Comparison of ENCODE assay signal across 9 mouse cellular contexts in the genomic region with DNA sequence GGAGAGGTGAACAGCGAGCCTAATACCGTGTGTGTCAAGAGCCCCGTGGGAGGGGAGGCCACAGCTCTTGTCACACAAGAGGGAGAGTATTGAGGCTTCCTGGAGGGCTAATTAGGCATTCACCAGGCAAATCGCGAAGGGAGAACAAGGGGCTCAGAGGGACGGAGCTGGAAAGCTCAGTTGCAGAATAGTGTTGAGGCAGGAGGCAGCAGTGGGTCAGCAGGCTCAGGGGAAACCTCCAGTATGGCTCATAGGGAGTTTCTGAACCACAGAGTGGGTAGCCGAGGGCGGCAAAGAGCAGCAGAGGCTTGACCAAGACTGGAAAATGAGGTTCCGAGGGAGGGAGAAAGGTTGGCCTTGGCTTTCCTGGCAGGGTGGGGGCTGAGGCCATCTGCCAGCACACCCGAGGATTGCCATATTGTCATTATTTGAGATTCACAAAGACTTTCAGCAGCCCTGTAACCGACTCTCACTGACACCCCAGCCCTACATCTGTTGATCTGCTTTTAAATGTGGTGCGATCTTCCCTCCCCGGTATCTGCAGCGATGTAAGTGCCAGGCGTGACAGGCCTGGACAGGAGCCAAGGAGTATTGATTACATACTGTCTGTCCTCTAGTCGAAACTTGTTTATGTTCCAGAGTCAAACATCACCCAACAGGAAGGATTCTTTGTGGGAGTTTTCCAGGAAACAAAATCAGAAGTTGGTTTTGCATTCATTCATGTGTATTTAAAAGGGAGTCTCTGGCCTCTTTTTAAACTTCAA.
DNase-seq lines count a peak whose midpoint lies in the region; ATAC-seq and TF ChIP-seq lines count a peak whose summit lies in the region.
"Had no signal": no experiment of that assay in that cellular context is flagged by ENCODE, and none has a peak within 500 bp of the region (broad histone marks: within the 10 kb centered on the region; RNA-seq: fewer than 3 reads in every experiment).

No protein-coding gene starts in this region.

- TF ChIP-seq CTCF in testis, adult 2 months (IDR thresholded peaks at IDR 0.05; ENCODE audit: control insufficient read depth, insufficient read depth, insufficient replicate concordance, low read depth, low read length): no peak

- no peaks in the 10 kb centered on the region for H3K36me3 ChIP-seq in testis, adult 2 months (ENCODE audit: control insufficient read depth, insufficient read depth, low read length)
- H3K36me3 ChIP-seq in limb, embryonic 10.5 days: no peaks in the 10 kb centered on the region
- no peaks in the 10 kb centered on the region for H3K36me3 ChIP-seq in neural tube, embryonic 11.5 days (ENCODE audit: control insufficient read depth, insufficient read depth, low read length)

- peak overlapping the region; percentile 19 for H3K27ac ChIP-seq in testis, adult 2 months (ENCODE audit: control insufficient read depth, insufficient read depth, low read depth, low read length)
- peak overlapping the region; percentile 71 for H3K27ac ChIP-seq in limb, embryonic 10.5 days
- H3K27ac ChIP-seq in neural tube, embryonic 11.5 days (ENCODE audit: low read depth, low read length): peak overlapping the region; percentile 69

- H3K4me1 ChIP-seq in testis, adult 2 months (ENCODE audit: control insufficient read depth, insufficient read depth, low read length): peaks cover 9% of the 10 kb centered on the region
- H3K4me1 ChIP-seq in limb, embryonic 10.5 days: peaks cover 65% of the 10 kb centered on the region
- peaks cover 52% of the 10 kb centered on the region for H3K4me1 ChIP-seq in neural tube, embryonic 11.5 days (ENCODE audit: control insufficient read depth, insufficient read depth, low read length)

- peak overlapping the region; percentile 52 for H3K9ac ChIP-seq in neural tube, embryonic 11.5 days (ENCODE audit: low read length)

- no peaks in the 10 kb centered on the region for H3K27me3 ChIP-seq in testis, adult 2 months (ENCODE audit: control insufficient read depth, insufficient read depth, low read length)
- H3K27me3 ChIP-seq in limb, embryonic 10.5 days (ENCODE audit: low read depth, poor library complexity, severe bottlenecking): peaks cover 27% of the 10 kb centered on the region
- no peaks in the 10 kb centered on the region for H3K27me3 ChIP-seq in neural tube, embryonic 11.5 days (ENCODE audit: control insufficient read depth, insufficient read depth, low read length)
- H3K27me3 ChIP-seq: CH12.LX had no signal

- peak; percentile 3 for DNase-seq in cerebellum, adult 8-10 months
- DNase-seq in cerebellum, adult 18-20 months: no peak
- no peak for DNase-seq in testis, postnatal 14 days (ENCODE audit: low spot score)
- peak; percentile 44 for DNase-seq in limb, embryonic 10.5 days (ENCODE audit: low spot score)
- peak; percentile 54 for DNase-seq in neural tube, embryonic 11.5 days (ENCODE audit: low spot score)
- DNase-seq in urinary bladder, adult 2 months (ENCODE audit: low spot score): no peak

- H3K9me3 ChIP-seq in limb, embryonic 10.5 days (replicated peaks): no peaks in the 10 kb centered on the region
- no peaks in the 10 kb centered on the region for H3K9me3 ChIP-seq in neural tube, embryonic 11.5 days (ENCODE audit: control insufficient read depth, low read length)

- ATAC-seq in neural tube, embryonic 11.5 days (ENCODE audit: insufficient read depth, low FRiP score, low TSS enrichment): no peak
- no peak for ATAC-seq in granulocyte monocyte progenitor cell, adult 5-6 weeks (replicated peaks; ENCODE audit: poor library complexity, severe bottlenecking)

- H3K4me3 ChIP-seq in testis, adult 2 months (ENCODE audit: control insufficient read depth, low read depth, low read length): no peak overlapping the region
- peak overlapping the region; percentile 19 for H3K4me3 ChIP-seq in limb, embryonic 10.5 days
- no peak overlapping the region for H3K4me3 ChIP-seq in neural tube, embryonic 11.5 days (ENCODE audit: low read depth, low read length)

- WGBS in limb, embryonic 10.5 days: 17% methylated on average over 16 of the region's 16 CpGs
- 14% methylated on average over 16 of the region's 16 CpGs for WGBS in neural tube, embryonic 11.5 days

- TF ChIP-seq POLR2A in testis, adult 2 months (IDR thresholded peaks at IDR 0.05; ENCODE audit: control insufficient read depth, low read depth, low read length): no peak

- H3K4me2 ChIP-seq in neural tube, embryonic 11.5 days (ENCODE audit: low read depth): peak overlapping the region; percentile 24

Comparison
In these comparisons a context has a peak if more than half of its experiments do, and no peak if none do; other contexts are left out.
1. DNase-seq: peak in cerebellum, adult 8-10 months (single experiment), limb, embryonic 10.5 days (single experiment) and neural tube, embryonic 11.5 days (single experiment); none in cerebellum, adult 18-20 months (0 of 2), testis, postnatal 14 days (single experiment) and urinary bladder, adult 2 months (single experiment).
2. H3K27ac ChIP-seq: peak in every context shown above with its lines; median percentile 71 in limb, embryonic 10.5 days; 69 in neural tube, embryonic 11.5 days; 19 in testis, adult 2 months.